Mouse (Mus musculus): ENCODE measurements around the gene Mesp2.

Mesp2 gene

GRCm38 (mm10) chr7:79808561-79808960, 2.0 kb upstream of the Mesp2 start:
- no peak for DNase-seq

- DNase-seq = no peak
These were observed 2.9 kb downstream of the Mesp2 start for GRCm38 (mm10) chr7:79813409-79813808.

DNA sequence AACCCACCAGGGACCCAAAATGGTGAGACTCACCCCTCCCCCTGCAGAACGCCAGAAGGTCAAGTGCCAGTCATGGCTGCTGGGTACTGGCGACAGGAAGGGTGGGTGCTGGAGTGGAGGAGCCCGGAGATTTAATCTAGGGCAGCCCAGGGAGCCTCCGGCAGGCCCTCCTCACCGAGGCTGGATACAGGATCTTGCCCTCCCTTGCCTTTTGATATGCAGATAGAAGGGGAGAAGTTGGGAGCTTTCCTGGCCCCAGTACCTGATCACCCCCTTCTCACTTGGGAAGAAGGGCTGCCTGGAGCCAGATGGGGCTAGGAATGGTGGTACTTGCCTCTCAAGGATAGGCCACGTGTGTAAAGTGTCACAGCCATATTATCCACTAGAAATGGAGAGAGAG, 7.8 kb downstream of the Mesp2 start:
- DNase-seq = no peak

- no peak for DNase-seq
These were observed 9.0 kb downstream of the Mesp2 start for GRCm38 (mm10) chr7:79819515-79819914.

GRCm38 (mm10) chr7:79819996-79820395, 9.5 kb downstream of the Mesp2 start:
- no peak for DNase-seq

DNA sequence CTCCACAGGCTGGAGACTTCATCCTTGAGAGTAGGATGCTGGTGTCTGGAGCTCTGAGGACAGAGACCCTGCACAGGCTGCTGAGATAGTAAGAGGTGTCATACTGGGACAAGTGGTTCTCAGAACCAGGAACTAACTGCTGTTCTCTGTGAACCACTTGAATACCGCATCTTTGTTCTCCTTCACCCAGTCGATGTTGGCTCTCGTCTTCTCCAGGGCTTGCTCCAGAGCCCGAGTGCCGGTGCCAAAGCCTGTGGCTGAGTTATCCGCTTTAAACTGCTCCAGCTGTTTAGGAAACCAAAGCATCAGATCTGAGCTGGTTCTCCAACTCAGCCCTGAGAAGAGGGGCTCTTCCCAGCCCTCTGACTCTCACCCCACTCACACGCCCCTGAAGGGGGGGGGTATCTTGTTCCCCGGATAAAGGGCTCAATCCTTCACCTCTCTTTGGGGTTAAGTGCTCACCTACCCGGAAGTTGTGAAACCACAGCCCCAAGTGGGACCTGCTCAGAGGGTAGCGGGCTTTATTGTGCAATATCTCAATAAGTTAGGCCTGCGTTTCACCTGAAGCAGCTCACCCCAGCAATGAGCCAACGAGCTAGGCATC, 11.7 kb downstream of the Mesp2 start:
- no peak for DNase-seq

DNA sequence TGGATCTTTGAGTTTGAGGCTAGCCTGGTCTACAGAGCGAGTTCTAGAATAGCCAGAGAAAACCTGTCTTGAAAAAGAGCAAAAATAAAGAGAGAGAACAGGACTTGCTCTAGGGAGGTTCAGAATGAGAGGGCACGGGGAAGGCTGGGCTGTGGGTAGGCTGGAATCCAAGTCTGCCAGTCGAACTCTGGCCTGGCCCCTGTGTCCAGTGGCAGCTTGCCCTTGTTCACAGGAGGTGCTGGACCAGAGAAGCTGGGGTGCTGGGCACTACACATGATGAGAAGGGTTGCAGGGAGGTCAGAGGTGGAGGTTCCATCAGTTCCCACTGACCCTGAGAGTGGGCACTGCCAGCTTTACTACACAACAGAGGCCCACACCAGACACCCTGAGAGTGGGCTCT, 17.8 kb downstream of the Mesp2 start:
- DNase-seq = no peak

DNA sequence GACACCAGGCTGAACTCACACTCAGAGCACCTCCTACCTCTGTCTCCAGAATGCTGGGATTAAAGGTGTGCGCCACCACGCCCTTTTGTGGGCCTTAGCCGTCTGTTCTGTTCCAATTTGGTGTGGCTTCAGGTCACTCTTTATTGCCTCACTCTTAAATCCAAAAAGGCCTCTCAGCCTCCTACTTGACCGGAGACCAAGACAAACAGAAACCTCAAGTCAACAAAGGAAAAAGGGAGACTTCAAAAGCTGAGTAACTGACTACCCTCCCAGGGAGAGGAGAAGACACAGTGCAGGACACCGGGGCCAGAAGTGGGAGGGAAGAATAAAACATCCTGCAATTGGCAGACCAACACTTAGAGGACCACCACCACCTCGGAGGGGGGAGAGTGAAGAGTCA, 20.6 kb downstream of the Mesp2 start:
- no peak for DNase-seq

- peak; percentile 51 to 65 for DNase-seq
These were observed 21.1 kb downstream of the Mesp2 start for GRCm38 (mm10) chr7:79831585-79831984.

DNA sequence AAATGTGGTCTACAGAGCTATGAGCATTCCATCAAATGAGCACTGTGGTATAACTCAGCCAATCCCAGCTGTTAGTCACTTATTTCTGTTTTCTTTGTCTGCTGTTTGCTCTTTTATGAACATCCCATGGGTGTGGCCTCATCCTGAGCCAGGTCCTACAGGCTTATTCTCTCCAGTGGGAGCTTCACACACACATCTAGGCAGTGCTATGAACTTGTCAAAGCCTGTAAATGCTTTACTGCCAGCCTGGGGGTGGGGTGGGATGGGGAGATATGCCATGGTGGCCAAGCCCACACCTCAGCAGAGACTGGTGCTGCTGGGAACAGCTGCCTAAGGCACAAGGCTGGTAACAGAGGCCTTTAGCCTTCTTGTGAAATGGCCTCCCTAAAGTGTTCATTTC, 22.5 kb downstream of the Mesp2 start:
- DNase-seq = no peak

GRCm38 (mm10) chr7:79835196-79835595, 24.7 kb downstream of the Mesp2 start:
- DNase-seq = no peak

GRCm38 (mm10) chr7:79837247-79837646, 26.7 kb downstream of the Mesp2 start:
- DNase-seq = peak in 1 of 2 experiments; percentile 61

- DNase-seq = peak; percentile 67 to 80
These were observed 31.6 kb downstream of the Mesp2 start for GRCm38 (mm10) chr7:79842163-79842562.

GRCm38 (mm10) chr7:79844090-79844802, 33.7 kb downstream of the Mesp2 start:
- peak; percentile 40 to 63 for DNase-seq

DNA sequence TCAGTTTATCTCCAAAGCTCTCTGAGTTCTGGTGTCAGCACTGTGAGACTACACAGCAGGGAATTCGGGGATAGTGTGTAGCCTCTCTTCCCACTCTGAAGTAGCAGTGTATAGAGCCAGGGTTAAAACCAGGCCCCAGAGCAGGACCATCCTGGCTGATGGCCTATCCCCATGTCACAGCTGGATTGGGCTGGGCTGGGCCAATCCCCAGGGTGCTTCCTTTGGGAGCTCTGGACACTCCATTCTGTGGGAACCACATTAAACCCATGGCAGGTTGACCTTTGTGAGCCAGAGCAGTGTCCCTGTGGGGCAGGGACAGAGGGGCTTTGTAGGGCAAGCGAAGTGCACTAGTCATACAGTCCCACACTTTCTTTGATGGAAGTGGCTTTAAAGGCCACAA, 35.8 kb downstream of the Mesp2 start:
- no peak for DNase-seq

- DNase-seq = peak; percentile 66 to 78
These were observed 37.2 kb downstream of the Mesp2 start for GRCm38 (mm10) chr7:79847456-79848451.

- DNase-seq = no peak
These were observed 45.8 kb downstream of the Mesp2 start for GRCm38 (mm10) chr7:79856305-79856704.

DNA sequence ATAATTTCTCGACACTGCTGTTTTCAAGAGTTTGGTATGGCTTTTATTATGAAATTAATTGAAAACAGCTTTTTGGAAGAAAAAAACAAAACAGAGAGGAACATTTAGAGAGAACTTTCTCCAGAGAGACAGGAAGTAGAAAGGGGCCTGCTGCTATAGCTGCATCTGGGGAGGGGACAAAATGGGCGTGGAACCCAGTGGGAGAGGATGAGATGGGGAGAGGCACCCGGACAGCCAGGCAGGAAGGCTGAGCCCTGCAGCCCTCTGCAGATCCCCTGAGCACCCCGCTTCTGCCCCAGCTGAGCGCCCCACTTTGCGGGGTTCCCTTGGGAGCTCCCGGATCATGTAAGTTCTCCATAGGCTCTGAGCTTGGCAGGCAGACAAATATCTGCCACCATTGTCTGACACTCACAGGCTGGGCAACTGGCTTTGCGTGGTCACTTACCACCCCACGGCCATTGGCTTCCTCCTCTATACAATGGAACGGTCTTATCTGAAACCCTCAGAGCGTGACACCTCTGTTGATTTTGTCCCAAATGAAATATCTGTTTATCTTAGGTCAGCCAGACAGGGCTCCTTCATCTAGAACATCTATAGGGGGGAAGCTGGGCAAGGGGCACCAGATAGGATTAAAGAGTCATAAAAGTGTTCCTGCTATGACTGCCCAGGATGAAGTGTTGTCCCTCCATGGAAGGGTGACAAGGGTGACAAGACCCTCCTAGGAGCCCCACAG, 47.8 kb downstream of the Mesp2 start:
- DNase-seq = peak; percentile 41 to 47

- DNase-seq = no peak
These were observed 48.6 kb downstream of the Mesp2 start for GRCm38 (mm10) chr7:79858956-79859630.

DNA sequence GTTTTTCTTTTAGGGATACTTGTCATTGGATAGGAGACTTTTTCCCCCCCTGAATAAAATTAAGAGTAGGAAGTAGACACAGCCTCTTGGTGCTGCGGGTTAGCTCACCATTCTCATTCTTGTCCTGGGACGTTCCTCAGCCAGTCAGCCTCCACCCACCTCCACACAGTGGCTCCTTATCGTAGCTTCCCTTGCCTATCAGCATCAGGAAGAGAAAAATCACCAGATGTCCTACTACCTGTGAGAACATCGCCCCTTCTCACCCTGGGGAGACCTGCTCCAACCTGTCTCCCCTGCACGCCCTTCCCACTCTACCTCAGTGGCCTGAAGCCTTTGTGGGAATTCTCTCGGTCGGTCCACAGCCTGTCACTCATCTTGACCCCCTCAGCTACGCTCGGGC, 50.3 kb downstream of the Mesp2 start, which contains the start of gene Anpep:
Gene Anpep, minus strand, starts transcription at position 249 of the 400 bp plus-strand sequence.
- DNase-seq = no peak

- DNase-seq = no peak
These were observed 51.3 kb downstream of the Mesp2 start for GRCm38 (mm10) chr7:79861794-79862193.

Data from kidney, postnatal 4 days (tissue).